Mouse (Mus musculus) heart, embryonic 11.5 days (tissue): Measurements from ENCODE around the gene Pga5. TPM values are rescaled to one million over a fixed set of nuclear protein-coding genes. Genes with fewer than 3 reads are reported as not detected.
A peak's percentile ranks its signal among the peaks of the same experiment; 100 is the strongest.

Experiments used
- ATAC-seq: fragments of 200-750 bp; cut with Nextera tagmentation; replicated peaks from 2 replicates; pipeline ENCODE4 v1.8.0; 2017; ENCODE audit warnings: moderate library complexity; ENCODE audit not compliant: insufficient number of reproducible peaks, low FRiP score, low TSS enrichment
- H3K27ac ChIP-seq: fragments of 300-500 bp; sonication (generic); 2 replicates; pipeline ENCODE4 v1.5.1; 2014; ENCODE audit warnings: mild to moderate bottlenecking, low read depth, low read length
- H3K27me3 ChIP-seq: fragments of 300-500 bp; sonication (generic); 2 replicates; pipeline ENCODE4 v1.6.1; 2014; ENCODE audit warnings: mild to moderate bottlenecking, low read length, mixed read lengths; ENCODE audit not compliant: control insufficient read depth, insufficient read depth
- H3K36me3 ChIP-seq: fragments of 300-500 bp; sonication (generic); 2 replicates; pipeline ENCODE4 v1.6.1; 2014; ENCODE audit warnings: mild to moderate bottlenecking, low read length, moderate library complexity, mixed read lengths; ENCODE audit not compliant: control insufficient read depth, insufficient read depth
- H3K4me1 ChIP-seq: fragments of 300-500 bp; sonication (generic); 2 replicates; pipeline ENCODE4 v1.6.1; 2014; ENCODE audit warnings: low read length; ENCODE audit not compliant: control insufficient read depth, insufficient read depth
- H3K4me2 ChIP-seq: fragments of 300-500 bp; sonication (generic); 2 replicates; pipeline ENCODE4 v1.6.1; 2014; ENCODE audit warnings: mild to moderate bottlenecking, moderate library complexity
- H3K4me3 ChIP-seq: fragments of 300-500 bp; sonication (generic); 2 replicates; pipeline ENCODE4 v1.5.1; 2014; ENCODE audit warnings: low read depth, low read length
- H3K9ac ChIP-seq: fragments of 300-500 bp; sonication (generic); 2 replicates; pipeline ENCODE4 v1.6.1; 2014; ENCODE audit warnings: mild to moderate bottlenecking, low read depth, low read length, moderate library complexity
- H3K9me3 ChIP-seq: fragments of 300-500 bp; sonication (generic); replicated peaks from 2 replicates; pipeline ENCODE4 v1.6.1; 2016; ENCODE audit warnings: low read length; ENCODE audit not compliant: control insufficient read depth
- WGBS: fragments of 180-500 bp; shearing (Covaris S2); extraction: QIAGEN DNeasy Blood & Tissue Kit; methylation state at CpG from one replicate; pipeline ENCODE4 v1.1.7; 2014; ENCODE audit not compliant: insufficient replicate concordance; 5-methylcytosine and 5-hydroxymethylcytosine counted together
- polyA plus RNA-seq: library from polyadenylated mRNA; unstranded; fragments of >200 nt; fragmentation: Nextera tagmentation; extraction: Ambion mirVana; gene quantifications from 2 replicates; pipeline ENCODE4 v1.2.1, GENCODE M21; 2014

Pga5 gene
- polyA plus RNA-seq, 1 experiment from 2014 or later = not detected

DNA sequence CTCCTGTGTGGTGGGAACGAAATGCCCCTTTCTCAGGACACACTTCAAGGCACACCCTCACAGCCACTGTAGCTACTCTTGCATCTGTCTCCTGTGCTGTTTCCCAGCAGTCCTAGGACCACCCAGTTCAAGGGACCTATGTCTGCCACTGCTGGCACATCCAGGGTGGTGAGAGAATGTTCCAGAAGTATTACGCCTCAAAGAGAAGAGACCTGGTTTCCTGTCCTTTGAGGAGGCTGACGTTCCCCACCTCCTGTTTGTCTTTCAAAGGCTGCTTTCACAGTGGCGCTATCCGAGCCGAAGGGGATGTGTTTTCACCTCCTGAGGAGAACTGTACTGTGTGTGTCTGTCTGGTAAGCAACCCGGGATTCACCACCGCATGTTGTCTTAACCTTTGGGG, 29.7 kb downstream of the Pga5 start:
- Histone ChIP-seq H3K27ac (no peak overlapping the region), H3K9ac (no peak overlapping the region), H3K4me1 (no peaks in the 10 kb centered on the region), H3K4me2 (no peak overlapping the region), H3K36me3 (no peaks in the 10 kb centered on the region), H3K4me3 (no peak overlapping the region), H3K27me3 (no peaks in the 10 kb centered on the region), H3K9me3 (no peaks in the 10 kb centered on the region)
- 81% methylated on average over 8 of the region's 8 CpGs for WGBS
- no peak for ATAC-seq

DNA sequence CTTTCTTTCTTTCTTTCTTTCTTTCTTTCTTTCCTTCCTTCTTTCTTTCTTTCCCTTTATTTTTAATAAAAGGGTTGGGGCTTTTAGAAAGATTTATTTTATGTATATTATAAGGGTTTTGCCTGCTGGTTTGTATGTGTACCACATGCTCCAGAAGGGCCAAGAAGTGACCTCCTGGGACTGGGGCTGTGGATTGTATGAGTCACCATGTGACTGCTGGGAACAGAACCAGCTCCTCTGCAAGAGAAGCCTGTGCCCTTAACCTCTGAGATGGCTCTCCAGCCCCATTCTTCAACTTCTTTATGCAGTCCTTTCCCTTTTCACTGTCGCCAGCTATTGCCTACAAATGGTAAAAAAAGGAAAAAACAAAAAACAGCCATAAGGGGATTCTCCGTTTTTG, 32.3 kb downstream of the Pga5 start:
- Histone ChIP-seq H3K27me3 (0 out of 2 replicates have a peak, but pooled peaks cover 2% of the 10 kb centered on the region), H3K4me3 (no peak overlapping the region), H3K36me3 (no peaks in the 10 kb centered on the region), H3K9me3 (no peaks in the 10 kb centered on the region), H3K4me1 (no peaks in the 10 kb centered on the region), H3K9ac (no peak overlapping the region), H3K4me2 (no peak overlapping the region), H3K27ac (no peak overlapping the region)
- 88% methylated on average over 2 of the region's 2 CpGs for WGBS
- ATAC-seq = no peak

- Histone ChIP-seq H3K27me3 (0 out of 2 replicates have a peak, but pooled peaks cover 4% of the 10 kb centered on the region), H3K9me3 (no peaks in the 10 kb centered on the region), H3K4me2 (no peak overlapping the region; the same call in 1 of the 2 replicates), H3K4me3 (no peak overlapping the region), H3K9ac (no peak overlapping the region), H3K4me1 (no peaks in the 10 kb centered on the region), H3K27ac (no peak overlapping the region), H3K36me3 (no peaks in the 10 kb centered on the region)
- ATAC-seq = no peak
- 51% methylated on average over 13 of the region's 13 CpGs for WGBS
Measured at GRCm38 (mm10) chr19:10640589-10641378, 37.1 kb downstream of the Pga5 start.

GRCm38 (mm10) chr19:10640080-10640479, 37.8 kb downstream of the Pga5 start:
- no peak for ATAC-seq
- H3K36me3 ChIP-seq = no peaks in the 10 kb centered on the region
- WGBS = under 1% methylated on average over 5 of the region's 5 CpGs
- H3K4me2 ChIP-seq = no peak overlapping the region
- peaks cover 9% of the 10 kb centered on the region for H3K27me3 ChIP-seq
- H3K9ac ChIP-seq = no peak overlapping the region
- H3K4me1 ChIP-seq = peaks cover 4% of the 10 kb centered on the region; the same call in 1 of the 2 replicates
- H3K4me3 ChIP-seq = no peak overlapping the region
- no peak overlapping the region for H3K27ac ChIP-seq
- no peaks in the 10 kb centered on the region for H3K9me3 ChIP-seq

- H3K9me3 ChIP-seq = no peaks in the 10 kb centered on the region
- H3K4me2 ChIP-seq = no peak overlapping the region
- no peak overlapping the region for H3K9ac ChIP-seq
- H3K27me3 ChIP-seq = peaks cover 10% of the 10 kb centered on the region
- no peak overlapping the region for H3K4me3 ChIP-seq
- peaks cover 10% of the 10 kb centered on the region; the same call in 1 of the 2 replicates for H3K4me1 ChIP-seq
- no peaks in the 10 kb centered on the region for H3K36me3 ChIP-seq
- H3K27ac ChIP-seq = no peak overlapping the region
- ATAC-seq = no peak
- 45% methylated on average over 7 of the region's 7 CpGs for WGBS
Measured at GRCm38 (mm10) chr19:10637840-10638239, 40.0 kb downstream of the Pga5 start.

DNA sequence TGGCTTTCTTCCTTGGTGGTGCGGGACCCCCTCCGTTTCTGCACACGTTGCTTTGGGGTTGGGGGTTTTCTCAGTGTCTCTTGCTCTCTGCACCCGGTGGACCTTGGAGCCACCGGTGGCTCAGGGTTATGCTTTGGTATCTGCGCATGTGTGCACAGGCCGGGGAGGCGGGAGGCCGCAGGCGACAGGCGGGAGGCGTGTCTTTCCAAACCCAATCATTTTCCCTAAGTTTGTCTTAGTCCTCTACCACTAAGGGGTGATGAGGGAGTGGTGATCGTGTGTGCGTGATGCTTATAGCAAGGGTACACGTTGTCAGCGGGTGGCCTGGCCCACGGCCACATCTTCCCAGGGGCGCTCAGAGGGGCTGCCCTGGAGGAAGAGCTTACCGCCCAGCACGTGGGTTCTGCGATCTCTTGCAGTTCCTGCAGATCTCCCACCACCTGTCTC, 43.0 kb downstream of the Pga5 start:
- ATAC-seq = peak; percentile 79
- H3K36me3 ChIP-seq = no peaks in the 10 kb centered on the region
- 2% methylated on average over 21 of the region's 21 CpGs for WGBS

GRCm38 (mm10) chr19:10634106-10634871, 43.6 kb downstream of the Pga5 start, which contains the start of gene Vwce:
Vwce (plus strand) TSS chr19:10634213.
- Histone ChIP-seq H3K4me1 (peaks cover 10% of the 10 kb centered on the region; the same call in 1 of the 2 replicates), H3K36me3 (peaks cover 2% of the 10 kb centered on the region), H3K9me3 (no peaks in the 10 kb centered on the region), H3K4me3 (peak within 1 kb of the TSS; percentile 49), H3K4me2 (peak within 1 kb of the TSS; percentile 96), H3K9ac (peak within 1 kb of the TSS; percentile 73), H3K27me3 (peaks cover 8% of the 10 kb centered on the region), H3K27ac (0 out of 2 replicates have a peak within 1 kb of the TSS, but pooled peaks have one; percentile 15)
- ATAC-seq = peak; percentile 73
- WGBS = 2% methylated on average over 32 of the region's 32 CpGs

More for the DNA sequence above, 43.0 kb downstream of the Pga5 start:
- Histone ChIP-seq H3K9ac (peak overlapping the region; percentile 73), H3K4me3 (peak overlapping the region; percentile 49), H3K27me3 (peaks cover 8% of the 10 kb centered on the region), H3K9me3 (no peaks in the 10 kb centered on the region), H3K4me2 (peak overlapping the region; percentile 96), H3K27ac (0 out of 2 replicates have a peak overlapping the region, but pooled peaks have one; percentile 15), H3K4me1 (peaks cover 10% of the 10 kb centered on the region; the same call in 1 of the 2 replicates)
